Mouse (Mus musculus) adipocyte (in vitro differentiated cells): Measurements from ENCODE around the gene Ermp1.

Experiments
- DNase-seq: peaks from one replicate; pipeline ENCODE4 v3.0.0-alpha.2; 2016; ENCODE audit warnings: low spot score

Gene Ermp1

DNA sequence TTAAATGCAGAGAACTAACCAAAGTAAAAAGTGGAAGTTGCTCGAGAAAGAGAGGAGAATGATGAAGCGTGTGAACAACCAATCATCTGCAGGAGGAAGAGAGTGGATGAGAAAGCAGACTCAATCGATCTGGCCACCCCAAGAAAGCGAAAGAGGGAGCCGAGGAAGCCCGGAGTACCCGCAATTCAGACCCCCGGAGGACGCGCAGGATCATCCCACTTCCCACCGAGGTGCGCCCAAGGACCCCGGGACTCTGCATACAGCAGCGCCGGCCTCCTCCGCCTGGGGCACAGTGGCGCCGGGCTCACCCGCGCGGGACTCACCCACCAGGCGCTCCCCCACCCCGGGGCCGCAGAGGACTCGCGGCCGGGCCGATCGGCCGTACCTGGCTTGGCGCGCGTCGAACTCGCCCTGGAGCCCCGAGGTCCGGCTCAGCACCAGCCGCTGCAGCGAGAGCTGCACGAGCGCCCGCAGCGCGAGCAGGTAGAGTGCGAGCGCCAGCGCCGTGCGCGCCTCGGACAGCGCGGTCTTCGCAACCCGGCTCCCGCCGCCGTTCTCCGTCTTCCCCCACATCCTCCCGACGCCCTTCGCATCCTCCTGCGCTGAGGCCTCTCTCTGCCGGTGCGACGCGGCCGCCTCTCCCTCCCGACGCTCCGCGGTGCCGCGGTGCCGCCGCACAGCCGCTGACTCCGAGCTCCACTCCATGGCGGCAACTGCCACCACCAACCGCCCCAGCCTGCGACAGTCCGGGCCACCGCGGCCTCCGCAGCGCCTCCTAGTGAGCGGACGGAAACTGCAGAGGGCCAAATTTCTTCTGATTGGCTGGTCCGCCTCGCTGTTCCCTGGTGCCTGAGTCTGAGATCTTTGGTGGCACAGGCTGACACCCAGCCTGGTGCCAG lies at the start of gene Ermp1:
Ermp1 (minus strand) TSS at position 765 of the 899 bp plus-strand sequence.
- peak; percentile 95 for DNase-seq

DNA sequence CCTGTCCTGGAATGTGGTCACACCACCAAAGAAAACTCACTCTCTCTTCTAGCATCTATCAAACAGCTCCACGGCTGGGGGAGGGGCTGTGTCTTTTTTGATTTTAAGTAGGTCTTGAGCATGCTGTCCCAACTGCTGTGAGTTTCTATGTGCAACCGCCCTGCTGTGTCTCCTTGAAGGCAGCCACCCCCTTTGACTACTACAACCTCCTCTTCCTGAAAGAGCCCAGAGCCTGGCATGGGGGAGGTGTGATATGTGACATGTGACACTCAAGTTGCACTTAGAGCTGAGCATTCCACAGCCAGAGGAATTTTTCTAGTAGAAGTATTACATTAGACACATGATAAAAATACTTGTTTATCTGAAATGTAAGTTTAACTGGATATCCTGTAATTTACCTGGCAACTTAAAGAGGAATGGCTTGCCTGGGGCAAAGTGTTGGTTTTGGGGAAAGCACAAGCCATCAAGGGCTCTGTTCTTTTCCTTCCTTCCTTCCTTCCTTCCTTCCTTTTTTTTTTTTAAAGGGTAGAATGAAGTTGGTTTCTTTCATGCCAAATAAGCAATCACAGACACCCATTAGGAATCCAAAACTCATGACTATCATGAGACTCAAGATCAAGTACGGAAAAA lies 49.1 kb upstream of the Ermp1 start, which contains the start of gene Mlana:
Mlana (plus strand) TSS at position 580 of the 630 bp plus-strand sequence.
- no peak for DNase-seq

DNA sequence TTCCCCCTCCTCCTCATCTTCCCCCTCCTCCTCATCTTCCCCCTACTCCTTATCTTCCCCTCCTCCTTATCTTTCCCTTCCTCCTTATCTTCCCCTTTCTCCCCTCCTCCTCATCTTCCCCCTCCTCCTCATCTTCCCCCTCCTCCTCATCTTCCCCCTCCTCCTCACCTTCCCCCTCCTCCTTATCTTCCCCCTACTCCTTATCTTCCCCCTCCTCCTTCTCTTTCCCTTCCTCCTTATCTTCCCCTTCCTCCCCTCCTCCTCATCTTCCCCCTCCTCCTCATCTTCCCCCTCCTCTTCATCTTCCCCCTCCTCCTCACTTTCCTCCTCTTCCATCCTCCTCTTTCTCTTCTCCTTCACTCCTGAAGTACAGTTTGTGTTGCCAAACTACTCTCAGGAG lies 48.6 kb upstream of the Ermp1 start:
- DNase-seq: no peak

DNA sequence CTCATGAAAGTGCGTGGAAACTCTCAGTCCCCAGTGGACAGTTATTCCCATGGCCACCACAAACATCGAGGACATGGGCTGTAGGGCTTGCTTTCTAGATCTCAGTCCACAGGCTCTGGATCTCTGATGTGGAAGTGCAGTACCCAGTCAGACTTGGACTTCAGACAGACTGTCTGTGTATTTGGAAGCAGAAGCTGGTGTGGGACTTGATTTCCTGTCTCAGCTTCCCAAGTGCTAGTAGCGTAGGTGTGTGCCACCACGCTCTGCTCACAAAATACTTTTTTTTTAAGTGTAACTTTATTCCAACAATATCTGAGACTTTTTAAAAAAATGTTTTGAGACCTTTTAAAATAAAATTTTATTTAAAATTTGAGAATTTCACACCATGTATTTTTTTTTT lies 48.1 kb upstream of the Ermp1 start:
- no peak for DNase-seq

DNA sequence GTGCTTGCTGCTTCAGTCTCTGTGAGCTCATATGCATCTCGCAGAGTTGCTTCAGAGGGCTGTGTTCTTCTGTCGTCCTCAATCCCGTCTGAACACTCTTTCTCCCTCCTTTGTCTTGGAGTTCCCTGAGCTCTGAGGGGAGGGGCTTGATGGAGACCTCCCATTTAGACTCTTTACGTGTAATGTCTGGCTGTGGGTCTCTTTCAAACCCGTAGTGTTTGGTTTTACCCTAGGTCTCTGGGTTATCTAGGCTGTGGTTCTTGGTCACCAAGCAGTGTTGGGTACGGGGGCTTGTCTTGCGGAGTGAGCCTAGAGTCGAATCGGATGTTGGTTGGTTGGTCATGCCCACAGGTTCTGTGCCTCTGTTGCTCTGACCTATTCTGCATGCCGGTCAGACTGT lies 46.9 kb upstream of the Ermp1 start:
- no peak for DNase-seq

DNA sequence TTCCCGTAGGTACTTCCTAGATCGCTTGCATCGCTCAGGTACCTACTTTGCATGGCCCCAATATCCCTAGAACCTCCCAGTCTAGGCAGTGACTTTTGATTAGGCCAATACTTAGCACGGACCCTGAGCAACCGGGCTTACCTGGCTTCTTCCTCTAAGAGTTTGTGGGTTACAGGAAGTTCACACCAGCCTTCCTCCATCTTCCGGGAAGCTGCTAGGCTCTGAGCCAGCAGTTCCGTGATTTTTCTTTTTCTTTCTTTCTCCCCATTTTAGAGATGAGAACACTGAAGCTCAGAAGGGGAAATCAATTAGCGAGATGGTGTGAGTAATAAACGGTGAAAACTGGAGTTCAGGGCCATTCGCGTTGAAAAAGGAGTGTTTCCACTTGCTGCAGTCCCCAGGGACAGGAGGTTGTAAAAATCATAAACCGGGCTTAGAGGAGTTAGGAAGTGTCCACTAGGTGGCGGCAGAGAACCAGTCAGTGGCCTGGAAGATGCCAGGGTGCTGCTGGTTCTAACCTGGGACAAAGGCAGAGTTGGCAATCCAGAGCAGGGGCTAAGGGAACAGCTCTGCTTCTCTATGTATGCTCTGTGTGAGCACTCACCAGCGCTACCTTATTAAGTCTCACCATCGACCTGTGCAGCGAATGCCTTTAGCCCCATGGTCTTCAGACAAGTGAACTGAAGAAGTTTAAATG lies 35.8 kb upstream of the Ermp1 start:
- DNase-seq: peak; percentile 94

DNA sequence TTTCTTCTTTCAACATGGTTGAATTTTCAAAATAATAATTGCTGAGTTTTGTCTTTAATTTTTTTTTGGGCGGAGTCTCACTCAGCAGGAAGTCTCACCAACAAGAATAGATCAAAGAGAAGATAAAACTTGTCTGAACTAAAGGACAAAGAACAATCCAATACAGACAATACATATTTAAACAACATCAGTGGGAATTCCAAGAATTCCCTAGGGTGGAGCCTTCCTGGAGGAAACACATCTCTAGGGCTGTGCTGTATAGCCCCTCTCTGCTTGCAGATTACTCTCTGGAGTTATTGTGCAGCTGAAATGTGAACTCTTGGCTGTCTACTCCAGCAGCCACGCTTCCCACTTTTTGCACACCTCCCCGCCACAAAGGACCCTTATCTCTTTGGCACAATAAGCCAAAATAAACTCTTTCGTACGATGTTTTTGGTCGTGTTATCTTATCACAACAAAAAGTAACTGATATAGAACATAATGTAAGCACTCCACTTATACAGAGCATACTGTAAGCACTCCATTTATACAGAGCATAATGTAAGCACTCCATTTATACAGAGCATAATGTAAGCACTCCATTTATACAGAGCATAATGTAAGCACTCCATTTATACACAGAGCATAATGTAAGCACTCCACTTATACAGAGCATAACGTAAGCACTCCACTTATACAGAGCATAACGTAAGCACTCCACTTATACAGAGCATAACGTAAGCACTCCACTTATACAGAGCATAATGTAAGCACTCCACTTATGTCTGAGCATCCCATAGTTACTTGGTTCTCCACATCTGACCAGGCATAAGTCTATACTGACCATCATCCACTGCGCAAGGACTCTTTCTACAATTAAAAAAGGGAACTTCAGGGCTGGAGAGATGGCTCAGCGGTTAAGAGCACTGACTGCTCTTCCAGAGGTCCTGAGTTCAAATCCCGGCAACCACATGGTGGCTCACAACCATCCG lies 32.3 kb upstream of the Ermp1 start:
- DNase-seq: no peak

DNA sequence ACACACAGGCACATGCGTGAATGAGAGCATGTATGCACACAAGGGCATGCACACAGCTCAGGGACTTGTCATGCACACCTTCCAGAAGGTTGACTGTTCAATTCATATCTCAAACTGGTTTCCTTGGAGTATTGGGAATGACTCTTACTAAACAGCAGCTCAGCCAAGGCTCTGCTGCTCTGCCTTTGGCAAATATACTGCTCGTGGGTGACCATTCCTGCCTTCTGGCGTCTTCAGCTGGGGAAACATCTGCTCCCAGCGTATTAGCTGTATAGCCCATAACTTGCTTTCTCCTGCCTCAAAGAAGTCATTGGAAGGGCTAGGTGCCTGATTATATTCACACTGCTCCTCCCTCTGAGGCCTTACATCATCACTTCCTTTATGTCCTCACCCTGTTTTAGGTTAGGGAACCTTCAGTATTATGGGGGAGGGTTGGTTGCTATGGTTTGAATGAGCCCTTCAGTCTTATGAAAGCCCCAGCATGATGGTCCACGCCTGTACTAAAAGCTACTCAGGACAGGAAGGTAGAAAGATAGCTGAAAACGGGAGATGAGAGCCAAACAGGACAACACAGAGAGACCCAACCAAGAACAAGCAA lies 30.1 kb upstream of the Ermp1 start:
- no peak for DNase-seq

DNA sequence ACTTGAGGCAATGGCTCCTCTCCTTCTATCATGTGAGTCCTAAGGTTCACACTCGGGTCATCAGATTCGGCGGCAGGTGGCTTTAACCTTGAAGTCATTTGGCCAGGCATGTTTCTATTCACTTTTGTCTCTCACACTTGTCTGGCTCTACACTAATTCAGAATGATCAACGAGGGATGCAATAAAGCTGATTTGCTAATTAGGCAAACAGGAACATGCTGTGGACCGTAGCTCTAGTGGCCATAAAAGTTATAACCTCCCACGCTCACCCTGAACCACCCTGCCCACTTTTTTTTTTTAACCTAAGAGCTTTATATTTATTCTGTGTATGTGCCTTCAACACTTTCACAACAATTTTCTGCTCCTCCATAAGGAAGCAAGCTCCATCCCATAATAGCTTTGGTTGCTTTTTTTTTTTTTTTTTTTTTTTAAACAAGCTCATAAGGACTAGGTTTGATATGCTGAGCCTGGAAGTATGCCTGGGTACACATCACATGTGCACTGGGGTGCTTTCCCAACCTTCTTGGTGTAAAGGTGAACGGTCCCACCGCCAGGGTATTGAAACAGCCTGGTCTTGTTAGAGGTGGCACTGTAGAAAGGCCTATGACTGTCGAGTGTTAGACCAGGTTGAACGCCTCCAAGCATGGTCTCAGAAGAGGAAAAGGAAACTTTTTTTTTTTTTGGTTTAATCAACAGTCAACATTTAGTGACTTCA lies 28.4 kb upstream of the Ermp1 start:
- DNase-seq: peak; percentile 77

DNA sequence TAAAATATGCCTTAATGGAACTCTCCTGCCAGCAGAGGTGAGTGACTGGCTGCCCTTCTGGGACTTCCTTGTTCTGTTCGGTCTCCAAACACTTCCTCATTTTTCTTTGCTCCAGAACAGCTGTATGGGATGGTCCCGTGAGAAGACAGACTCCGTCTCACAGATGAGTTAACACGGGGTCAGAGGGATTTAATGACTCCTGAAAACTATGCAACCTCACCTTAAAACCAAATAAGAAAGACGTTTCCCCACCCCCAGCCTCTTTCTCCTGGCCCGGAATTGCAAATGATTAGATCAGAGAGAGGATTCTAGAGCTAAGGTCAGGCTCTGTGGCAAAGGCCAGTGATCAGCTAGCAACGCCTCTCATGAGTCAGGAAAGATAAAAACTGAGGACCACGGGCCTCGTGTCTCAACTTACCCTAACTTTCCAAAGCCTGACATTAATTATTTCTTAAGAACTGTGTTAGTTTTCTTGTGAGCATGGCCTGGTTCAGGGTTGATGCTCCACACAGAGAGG lies 27.4 kb upstream of the Ermp1 start:
- DNase-seq: peak; percentile 60

DNA sequence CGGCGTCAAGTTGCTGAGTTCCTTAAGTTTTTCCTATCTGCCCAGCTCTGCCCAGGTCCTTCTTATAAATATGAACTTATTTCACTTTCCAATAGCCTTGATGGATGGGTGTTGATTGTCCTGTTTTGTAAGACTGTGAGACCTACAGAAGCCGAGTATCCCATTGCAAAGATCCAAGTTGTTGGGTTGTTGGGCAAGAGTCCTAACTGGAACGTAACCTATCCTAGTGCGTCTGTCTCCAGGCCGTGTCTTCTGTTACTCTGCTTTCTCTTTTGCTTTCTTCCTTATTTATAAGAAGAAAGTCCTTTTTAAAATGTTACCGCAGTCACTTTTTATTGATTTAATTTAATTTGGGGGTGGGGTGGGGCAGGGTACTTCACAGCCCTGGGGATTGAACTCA lies 26.7 kb upstream of the Ermp1 start:
- peak; percentile 59 for DNase-seq

DNA sequence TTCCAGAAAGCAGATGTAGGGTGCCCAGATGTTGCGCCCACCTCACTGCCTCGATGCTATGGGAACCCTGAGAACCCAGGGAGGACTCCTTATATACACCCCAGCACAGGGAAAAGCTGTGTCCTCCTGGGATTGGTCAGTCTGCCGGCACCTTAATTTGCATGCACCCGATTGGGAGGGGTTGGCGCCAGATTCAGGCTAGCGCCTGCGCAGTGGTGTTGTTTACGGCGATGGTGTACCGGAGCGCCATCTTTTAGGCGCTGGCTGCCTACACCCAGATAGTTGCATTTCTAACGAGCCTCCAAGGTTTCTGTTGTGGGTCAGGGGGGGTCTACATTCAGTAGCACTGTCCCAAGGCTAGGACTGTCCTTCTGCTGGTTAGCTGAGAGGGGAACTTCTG lies 24.4 kb upstream of the Ermp1 start:
- no peak for DNase-seq

DNA sequence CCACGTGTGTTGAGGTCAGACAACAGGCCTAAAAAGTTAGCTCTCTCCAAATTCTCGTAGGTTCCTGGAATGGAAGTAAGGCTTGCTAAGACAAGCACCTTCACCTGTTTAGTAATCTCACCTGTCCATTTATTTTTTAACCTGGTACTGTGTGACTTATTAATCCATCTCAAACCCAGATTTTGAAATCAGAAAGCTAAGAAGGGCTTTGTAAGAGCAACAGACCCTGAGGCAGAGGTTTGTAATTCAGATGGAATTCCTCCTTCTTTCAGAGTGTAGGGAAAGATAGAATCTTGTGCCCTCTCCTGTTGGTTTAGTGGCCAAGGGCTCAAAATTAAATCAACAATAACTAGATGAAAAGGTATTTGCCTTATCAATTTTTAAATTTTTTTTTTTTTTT lies 22.9 kb upstream of the Ermp1 start:
- DNase-seq: no peak

DNA sequence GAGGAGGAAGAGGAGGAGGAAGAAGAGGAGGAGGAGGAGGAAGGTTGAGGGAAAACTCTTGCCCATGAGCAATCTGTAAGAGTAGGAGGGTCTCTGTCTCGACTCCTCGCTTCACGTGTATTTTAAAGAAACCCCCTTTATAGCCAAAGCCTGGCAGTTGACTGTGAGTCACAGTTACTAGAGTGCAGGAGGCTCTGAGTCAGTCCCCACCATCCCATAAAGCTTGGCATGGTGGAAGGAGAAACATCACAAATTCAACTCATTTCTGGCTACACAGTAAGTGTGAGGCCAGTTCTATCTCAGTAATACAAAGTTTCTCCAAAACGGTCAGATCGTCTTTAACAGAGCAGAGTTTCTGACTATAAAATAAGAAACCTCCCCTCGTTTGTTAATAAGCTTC lies 22.0 kb upstream of the Ermp1 start:
- DNase-seq: no peak

DNA sequence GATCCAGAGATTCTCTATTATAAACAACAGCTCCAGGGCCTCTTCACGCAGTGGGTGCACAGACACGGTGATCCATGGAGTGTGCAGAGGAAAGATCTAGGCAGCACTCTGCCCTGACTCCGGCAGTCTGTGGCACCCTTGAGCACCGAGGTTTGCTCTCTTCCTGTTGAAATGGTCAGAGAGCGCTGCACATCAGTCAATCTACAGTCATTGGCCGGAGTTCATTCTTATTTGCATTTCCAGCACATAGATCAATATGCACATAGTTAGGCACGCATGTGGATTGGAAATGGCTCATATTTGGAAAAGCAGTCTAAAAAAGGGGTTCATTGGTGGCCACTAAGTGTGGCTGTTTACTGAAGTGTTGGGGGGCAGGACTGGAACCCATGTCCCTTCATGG lies 19.9 kb upstream of the Ermp1 start:
- no peak for DNase-seq

DNA sequence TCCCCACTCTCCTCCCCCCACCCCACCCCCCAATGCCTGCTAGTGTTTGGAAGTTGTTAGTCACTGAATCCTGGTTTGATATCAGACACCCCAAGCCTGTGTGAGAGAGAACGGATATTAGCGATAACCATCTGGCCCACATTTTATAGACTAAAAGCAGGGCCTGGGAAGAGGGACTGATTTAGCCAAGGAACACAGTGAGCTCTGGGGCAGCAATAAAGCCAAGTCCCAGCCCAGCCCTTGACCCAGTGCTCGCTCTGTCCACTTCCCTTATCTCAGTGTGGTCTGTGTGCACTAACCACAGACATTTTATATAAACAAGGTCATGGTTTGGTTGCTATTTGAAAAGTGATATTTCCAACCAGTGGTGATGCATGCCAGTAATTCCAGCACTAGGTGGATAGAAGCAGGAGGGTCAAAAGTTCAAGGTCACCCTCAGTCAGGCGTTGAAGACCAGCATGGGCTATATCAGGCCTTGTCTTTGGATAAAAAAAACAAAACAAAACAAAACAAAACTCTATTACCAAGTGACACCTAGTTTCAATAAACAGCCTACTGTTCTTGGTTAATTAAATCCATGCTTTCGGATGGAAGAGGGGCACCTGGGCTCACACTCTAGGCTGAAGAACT lies 18.9 kb upstream of the Ermp1 start:
- DNase-seq: peak; percentile 77

DNA sequence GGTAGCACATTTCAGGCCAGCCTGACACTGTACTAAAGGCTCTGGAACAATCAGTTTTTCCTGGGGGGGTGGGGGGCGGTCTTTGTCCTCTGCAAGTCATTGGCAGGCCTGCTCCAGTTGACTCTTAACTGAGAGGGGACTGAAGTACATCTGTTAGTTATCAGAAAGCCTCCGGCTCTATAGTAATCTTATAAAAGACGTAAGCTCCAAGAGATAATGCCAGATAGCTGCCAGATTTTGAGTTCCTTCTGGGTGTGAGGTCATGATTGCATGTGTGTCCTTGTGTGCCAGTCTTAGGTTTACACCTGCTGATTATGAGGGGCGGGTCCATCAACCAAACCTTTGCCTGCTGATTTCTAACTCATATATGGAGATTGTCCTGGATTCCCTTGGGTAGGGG lies 17.9 kb upstream of the Ermp1 start:
- peak; percentile 22 for DNase-seq

DNA sequence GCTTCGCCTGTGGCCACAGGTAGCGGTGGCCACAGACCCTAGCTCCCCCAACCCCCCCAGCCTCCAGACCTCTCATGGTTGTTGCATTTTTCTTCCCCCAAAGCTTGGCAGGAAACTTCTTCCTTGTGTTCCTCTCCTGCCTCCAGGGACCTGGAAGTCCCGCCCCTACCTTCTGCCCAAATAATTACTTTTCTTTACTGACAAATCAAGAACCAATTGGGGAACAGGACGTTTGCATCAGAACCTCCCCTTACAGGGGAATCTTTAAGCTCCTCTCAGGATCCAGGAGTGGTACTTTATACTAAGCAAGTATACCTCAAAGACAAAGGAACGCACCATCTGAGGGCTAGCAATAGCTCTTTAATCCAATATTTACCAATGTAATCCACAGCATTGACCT lies 16.7 kb upstream of the Ermp1 start:
- DNase-seq: no peak

DNA sequence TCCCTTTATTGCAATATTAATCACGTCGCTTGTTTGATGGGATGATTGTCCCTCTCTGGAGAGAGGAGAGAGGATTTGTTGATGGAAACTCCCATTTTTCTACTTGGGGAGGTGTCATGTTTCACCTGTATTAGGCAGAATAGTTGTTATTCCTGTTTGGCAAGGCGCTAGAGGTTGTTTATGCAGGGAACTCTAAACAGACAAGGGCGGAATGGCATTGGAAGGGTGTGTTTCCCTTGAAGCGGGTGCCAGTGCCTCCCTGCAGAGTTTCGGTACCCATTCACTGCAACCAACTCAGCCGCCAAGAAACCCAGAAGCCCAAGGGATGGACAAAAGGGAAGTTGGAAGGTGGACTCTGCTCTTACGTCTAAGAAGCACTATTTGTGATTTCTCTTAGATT lies 15.6 kb upstream of the Ermp1 start:
- DNase-seq: no peak
